Mouse (Mus musculus) neural tube, embryonic 10.5 days (tissue): ENCODE results near the gene Vmn2r63.
"Not testable (repeated sequence)": the region's sequence is repeated elsewhere in the genome, so short reads cannot be mapped to it uniquely, and the experiment has no call there.

Experiments used
- DNase-seq: peaks from one replicate; pipeline ENCODE4 v3.0.0-alpha.2; 2017; ENCODE audit warnings: low spot score; ENCODE audit errors: extremely low spot score

Vmn2r63 gene

DNA sequence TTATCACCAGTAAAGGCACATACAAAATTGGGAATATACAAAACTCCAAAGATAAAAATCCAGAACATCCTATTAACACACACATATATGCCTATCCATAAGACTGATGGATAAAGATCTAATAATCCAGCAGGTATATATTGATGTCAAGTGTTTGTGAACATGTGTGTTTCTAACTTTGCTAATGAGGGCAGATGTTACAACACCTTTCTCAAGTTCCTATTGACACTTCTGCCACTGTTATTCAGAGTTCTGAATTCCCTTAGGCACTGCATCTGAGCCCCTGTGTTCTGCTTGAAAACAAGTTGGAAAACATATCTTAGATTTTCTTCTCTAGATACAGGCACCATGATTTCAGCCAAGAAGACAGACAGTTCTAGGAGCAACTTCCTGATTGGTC, at the start of gene Vmn2r63:
Gene Vmn2r63, minus strand, starts transcription at position 101 of the 400 bp plus-strand sequence.
- DNase-seq = not testable (repeated sequence)

DNA sequence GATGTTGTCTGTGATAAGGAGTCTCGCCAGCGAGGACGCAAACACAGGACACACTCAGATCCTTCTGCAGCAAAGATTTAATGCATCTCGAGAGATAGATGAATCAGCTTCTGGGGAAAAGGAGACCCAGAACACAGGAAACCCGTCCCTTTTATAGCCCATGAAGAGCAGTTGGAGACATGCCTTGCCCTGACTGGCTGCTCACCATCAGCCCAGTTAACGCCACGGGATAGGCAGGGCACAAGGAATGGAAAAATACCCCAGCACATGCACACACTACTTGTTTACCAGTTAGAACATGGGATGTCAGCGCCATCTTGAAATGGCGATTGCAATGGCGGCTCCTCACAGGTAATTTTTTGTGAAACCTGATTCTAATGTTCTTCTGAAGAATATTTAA, 47.1 kb upstream of the Vmn2r63 start:
- DNase-seq = no peak

DNA sequence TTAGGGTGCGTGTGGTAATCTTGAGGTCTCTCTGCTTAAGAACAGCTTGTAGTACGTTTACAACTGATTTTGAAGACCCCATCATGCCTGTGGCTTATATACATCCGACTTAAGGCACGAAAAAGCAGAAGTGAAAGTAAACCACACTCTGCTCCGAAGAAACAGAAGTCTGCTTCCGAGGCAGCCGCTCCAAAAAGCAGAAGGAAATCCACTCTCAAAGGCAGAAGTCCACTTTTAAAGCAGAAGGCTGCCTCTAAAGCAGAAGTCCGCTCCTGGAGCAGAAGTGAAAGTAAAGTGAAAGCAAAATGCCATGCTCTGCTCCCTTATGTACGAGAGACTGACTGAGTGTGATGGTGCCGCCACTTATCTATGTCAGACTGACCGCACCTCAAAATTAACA, 46.5 kb upstream of the Vmn2r63 start:
- DNase-seq = no peak

DNA sequence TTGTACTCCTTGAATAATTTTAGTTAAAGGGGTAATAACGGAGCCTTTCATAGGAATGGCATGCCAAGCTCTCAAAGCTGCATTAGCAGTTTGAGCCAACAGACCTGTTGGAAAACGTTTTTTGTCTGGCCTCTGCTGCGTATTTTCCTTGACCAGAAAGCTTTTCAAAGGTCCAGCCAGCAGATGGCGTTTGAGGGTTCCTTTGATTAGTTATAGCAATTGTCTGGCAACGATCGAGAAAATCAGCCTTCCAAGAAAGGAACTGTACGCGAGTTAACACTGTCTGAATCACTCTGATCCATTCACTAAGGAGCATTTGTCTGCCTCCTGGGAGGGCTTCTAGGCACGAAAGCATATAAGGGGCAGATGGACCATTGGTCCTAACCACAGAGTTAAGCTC, 31.6 kb upstream of the Vmn2r63 start:
- DNase-seq = no peak

DNA sequence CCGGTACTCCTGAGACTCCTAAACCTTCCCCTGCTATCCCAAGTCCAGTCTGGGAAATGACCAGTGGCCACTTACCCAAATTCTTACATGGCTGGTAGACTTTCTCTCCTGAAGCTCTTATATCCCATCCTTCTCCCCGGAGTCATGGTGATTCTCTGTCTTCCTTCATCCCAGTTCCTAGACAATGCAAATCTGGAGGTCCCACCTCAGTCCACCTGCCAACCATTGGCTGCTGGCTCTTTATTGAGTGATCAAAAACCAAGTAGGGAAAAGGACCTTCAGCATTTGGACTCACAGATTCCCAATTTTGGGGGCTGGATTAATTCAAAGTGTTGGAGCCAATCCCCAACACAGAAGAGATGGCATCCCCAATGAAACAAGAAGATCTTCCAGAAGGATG, 35.6 kb downstream of the Vmn2r63 start:
- not testable (repeated sequence) for DNase-seq

DNA sequence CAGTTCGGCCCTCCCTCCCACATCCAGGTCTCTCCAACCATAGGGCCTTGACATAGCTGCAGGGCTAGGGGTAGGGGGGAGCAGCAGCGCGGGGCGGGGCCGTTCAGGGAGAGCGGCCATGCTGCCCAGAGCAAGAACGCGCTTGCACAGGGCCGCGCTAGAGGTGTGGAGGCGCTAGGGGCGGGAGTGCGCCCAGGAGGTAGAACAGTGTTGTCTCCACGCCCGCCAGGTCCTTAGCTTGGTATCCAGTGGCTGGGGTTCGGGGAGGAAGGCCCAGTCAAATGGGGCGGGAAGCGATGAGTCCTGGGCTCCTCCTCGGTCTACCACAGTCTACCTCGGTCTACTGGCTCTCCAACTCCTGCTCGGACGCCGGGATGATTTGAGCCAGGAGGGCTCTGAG, 55.5 kb downstream of the Vmn2r63 start:
- no peak for DNase-seq

DNA sequence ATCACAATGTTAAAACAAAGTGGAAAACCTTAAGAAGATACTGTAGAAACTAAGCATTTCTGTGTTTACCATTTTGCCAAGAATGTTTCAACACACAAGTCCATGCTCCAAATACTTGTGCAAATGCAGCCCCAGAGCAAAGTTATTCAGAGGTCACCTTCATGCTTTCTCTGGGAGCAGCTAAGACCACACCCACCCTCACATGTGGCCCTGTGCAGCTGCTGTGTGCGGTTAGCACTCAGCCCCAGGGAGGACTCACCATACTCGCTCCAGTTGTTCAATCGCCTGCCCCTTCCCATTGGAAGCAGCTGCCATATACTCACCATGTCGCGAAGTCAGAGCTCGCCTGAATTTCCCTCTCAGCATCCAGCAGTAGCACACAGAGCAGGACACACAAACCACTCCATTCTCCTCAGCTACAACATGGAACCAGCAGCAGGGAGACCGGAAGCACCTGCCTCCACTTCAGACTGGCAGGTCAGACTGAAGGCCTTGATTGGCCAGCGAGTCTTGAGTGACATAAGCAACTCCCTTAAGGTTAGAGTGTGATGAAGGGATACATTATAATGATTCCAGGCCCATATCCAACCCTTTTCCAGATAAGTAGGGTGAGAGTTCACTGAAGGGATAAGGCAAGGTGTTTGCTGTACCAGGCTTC, 66.7 kb downstream of the Vmn2r63 start, which contains the start of gene Gm2381:
Gene Gm2381, minus strand, starts transcription at position 434 of the 658 bp plus-strand sequence.
- not testable (repeated sequence) for DNase-seq
